Comparison of ENCODE assay signal across 8 mouse cellular contexts in the genomic region with DNA sequence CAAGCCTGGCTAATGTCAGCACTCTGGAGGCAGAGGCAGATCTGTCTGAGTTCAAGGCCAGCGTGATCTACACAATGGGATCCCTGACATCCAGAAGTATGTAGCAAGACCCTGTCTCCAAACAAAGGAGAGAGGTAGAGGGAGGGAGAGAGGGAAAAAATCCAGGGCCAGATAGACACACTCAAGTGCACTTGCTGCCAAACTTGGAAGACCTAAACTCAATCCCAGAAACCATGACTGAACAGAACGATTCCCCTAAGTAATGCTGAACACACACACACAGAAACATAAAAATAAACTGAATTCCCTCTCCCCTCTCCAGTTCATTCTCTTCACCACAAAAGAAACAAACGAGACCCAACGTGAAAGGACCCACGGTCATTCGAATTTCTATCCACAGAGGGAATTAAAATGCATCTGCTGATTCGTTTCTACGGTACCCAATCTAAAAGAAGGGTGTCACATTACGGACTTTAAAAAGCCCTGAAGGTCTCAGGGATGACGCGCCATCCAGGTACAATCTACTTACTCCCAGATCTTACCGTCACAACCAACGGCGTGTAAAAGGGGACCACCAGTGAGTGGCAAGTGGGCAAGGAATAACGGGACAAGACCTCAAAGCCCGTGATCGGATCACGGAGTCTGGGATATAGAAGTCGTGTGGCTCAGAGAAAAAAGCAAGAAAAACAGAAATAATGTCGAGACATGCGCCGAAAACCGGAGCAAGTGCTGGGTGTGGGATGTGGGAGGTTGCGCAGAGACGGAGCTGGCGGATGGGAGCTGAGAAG. TPM values are rescaled to one million over a fixed set of nuclear protein-coding genes. Genes with fewer than 3 reads are reported as not detected.
DNase-seq lines count a peak whose midpoint lies in the region; ATAC-seq and TF ChIP-seq lines count a peak whose summit lies in the region.

No protein-coding gene starts in this region.

- no peaks in the 10 kb centered on the region for H3K27me3 ChIP-seq in Patski
- H3K27me3 ChIP-seq in forebrain, embryonic 12.5 days, result no peaks in the 10 kb centered on the region

- H3K4me3 ChIP-seq in layer of hippocampus, adult 2 months, result peak overlapping the region; percentile 99
- peak overlapping the region; percentile 88 for H3K4me3 ChIP-seq in forebrain, embryonic 12.5 days (replicated peaks)

- H3K4me1 ChIP-seq in forebrain, embryonic 12.5 days, result peaks cover 28% of the 10 kb centered on the region

- peak overlapping the region; percentile 75 for H3K4me2 ChIP-seq in forebrain, embryonic 12.5 days

- peaks cover 33% of the 10 kb centered on the region for H3K36me3 ChIP-seq in forebrain, embryonic 12.5 days (replicated peaks)

- CTCF ChIA-PET in Patski (lab: Charles Lee), result interaction anchor here (1.1 to 1.8 kb wide), 2 partner anchors 24 to 27 kb away, joined by 3 to 7 read pairs; partner anchors contain the start of gene Patz1

- WGBS in forebrain, embryonic 12.5 days, result under 1% methylated on average over 26 of the region's 26 CpGs

- no peak for TF ChIP-seq CTCF in layer of hippocampus, adult 2 months (conservative IDR thresholded peaks at IDR 0.05)
- TF ChIP-seq CTCF in Patski (IDR thresholded peaks at IDR 0.05), result no peak

- peak; percentile 21 for ATAC-seq in Patski
- peak; percentile 7; the same call in 1 of the 2 replicates for ATAC-seq in forebrain, embryonic 12.5 days (ENCODE audit: low FRiP score)

- H3K9ac ChIP-seq in forebrain, embryonic 12.5 days, result peak overlapping the region; percentile 95

- POLR2A ChIA-PET in Patski (lab: Charles Lee), result interaction anchor here (0.6 to 4.1 kb wide), 5 partner anchors 18 to 72 kb away, joined by 3 to 63 read pairs (median 3); partner anchors contain the start of gene Patz1

- in situ Hi-C loops in Patski (cut with MboI; ENCODE audit: low pct_unique_long_range_greater_than_20kb), result no loop called here

- DNase-seq in layer of hippocampus, adult 2 months (ENCODE audit: low spot score in 2 of 2), result no peak
- no peak for DNase-seq in layer of hippocampus, postnatal 14 days (ENCODE audit: low spot score in 2 of 2)
- no peak for DNase-seq in Patski (ENCODE audit: low read depth, low spot score)
- DNase-seq in kidney, postnatal 14 days, result peak; percentile 24
- DNase-seq in neural tube, embryonic 10.5 days (ENCODE audit: extremely low spot score, low spot score), result peak; percentile 39
- DNase-seq in adrenal gland, postnatal 25 days, result no peak
- DNase-seq in layer of hippocampus, postnatal 36 days, result no peak

- H3K9me3 ChIP-seq in forebrain, embryonic 12.5 days, result no peaks in the 10 kb centered on the region

- H3K27ac ChIP-seq in layer of hippocampus, adult 2 months, result peak overlapping the region; percentile 95
- peak overlapping the region; percentile 96 for H3K27ac ChIP-seq in forebrain, embryonic 12.5 days

RNA-seq across cellular contexts. Expression of gene Drg1, which starts 0.7 kb away (rescaled TPM):
- total RNA-seq in layer of hippocampus, adult 2 months (2021), result 10 to 100 TPM; 91.7 to 98.9 TPM
- total RNA-seq in layer of hippocampus, postnatal 14 days (2021), result 100 to 1,000 TPM in 1 of 2 experiments, 10 to 100 TPM in 1; 89.8 to 103 TPM
- polyA plus RNA-seq in Patski (2021), result 137 TPM
- polyA plus RNA-seq in forebrain, embryonic 12.5 days (2016; fragmentation: Nextera tagmentation; extraction: Ambion mirVana), result 268 and 271 TPM in 2 replicates
- 90.8 and 117 TPM in 2 replicates for total RNA-seq in adrenal gland, postnatal 25 days (2021)
- total RNA-seq in layer of hippocampus, postnatal 36 days (2021), result 100 to 1,000 TPM in 1 of 2 experiments, 10 to 100 TPM in 1; 96.5 to 101 TPM

RNA-seq across cellular contexts. Expression of gene Patz1, which starts 23.2 kb away (rescaled TPM):
- 10 to 100 TPM; 55.5 to 56.6 TPM for total RNA-seq in layer of hippocampus, adult 2 months (2021)
- total RNA-seq in layer of hippocampus, postnatal 14 days (2021), result 10 to 100 TPM; 50.3 to 50.4 TPM
- 59.5 TPM for polyA plus RNA-seq in Patski (2021)
- polyA plus RNA-seq in forebrain, embryonic 12.5 days (2016; fragmentation: Nextera tagmentation; extraction: Ambion mirVana), result 126 and 128 TPM in 2 replicates
- total RNA-seq in adrenal gland, postnatal 25 days (2021), result 33.2 and 51.0 TPM in 2 replicates
- total RNA-seq in layer of hippocampus, postnatal 36 days (2021), result 10 to 100 TPM; 52.1 to 54.1 TPM

Comparison
In these comparisons a context has a peak if more than half of its experiments do, and no peak if none do; other contexts are left out.
1. DNase-seq: peak in kidney, postnatal 14 days (single experiment) and neural tube, embryonic 10.5 days (single experiment); none in layer of hippocampus, adult 2 months (0 of 2), layer of hippocampus, postnatal 14 days (0 of 2), Patski (single experiment), adrenal gland, postnatal 25 days (single experiment) and layer of hippocampus, postnatal 36 days (0 of 2).